Mouse (Mus musculus): ENCODE measurements at regions not wholly inside any gene's neighbourhood (a gene's known extent, or its start where the extent isn't known, plus 50 kb on each side); places are given as distances from the start of the nearest gene placed in this dataset.

DNA sequence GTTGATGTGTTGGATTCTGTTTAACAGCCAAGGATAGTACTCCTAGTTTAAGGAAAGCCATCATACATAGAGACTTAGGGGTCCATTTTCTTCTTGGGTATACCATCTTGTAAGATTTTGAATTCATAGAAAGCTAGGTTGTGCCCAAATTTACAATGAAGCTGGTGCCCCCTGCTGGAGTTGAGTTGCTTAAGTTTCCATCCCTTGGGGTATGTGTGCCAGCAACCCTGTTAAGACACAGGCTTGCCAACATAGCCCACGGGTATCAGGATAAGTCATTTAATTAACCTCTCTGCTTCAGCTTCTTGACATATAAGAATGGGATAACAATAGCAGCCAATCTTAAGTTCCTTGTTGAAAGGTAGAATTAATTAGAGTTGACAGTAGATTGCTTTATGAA, 440.9 kb downstream of the 1700129C05Rik start:
- no peaks in the 10 kb centered on the region for H3K27me3 ChIP-seq (replicated peaks)
- WGBS = 39% methylated on average over 1 of the region's 1 CpGs
- no peak overlapping the region for H3K9ac ChIP-seq
- no peaks in the 10 kb centered on the region for H3K4me1 ChIP-seq
- no peak overlapping the region for H3K4me2 ChIP-seq
- no peak overlapping the region for H3K27ac ChIP-seq
- H3K4me3 ChIP-seq = no peak overlapping the region
- H3K36me3 ChIP-seq (replicated peaks) = no peaks in the 10 kb centered on the region
- no peaks in the 10 kb centered on the region for H3K9me3 ChIP-seq
- no peak for ATAC-seq (replicated peaks)

DNA sequence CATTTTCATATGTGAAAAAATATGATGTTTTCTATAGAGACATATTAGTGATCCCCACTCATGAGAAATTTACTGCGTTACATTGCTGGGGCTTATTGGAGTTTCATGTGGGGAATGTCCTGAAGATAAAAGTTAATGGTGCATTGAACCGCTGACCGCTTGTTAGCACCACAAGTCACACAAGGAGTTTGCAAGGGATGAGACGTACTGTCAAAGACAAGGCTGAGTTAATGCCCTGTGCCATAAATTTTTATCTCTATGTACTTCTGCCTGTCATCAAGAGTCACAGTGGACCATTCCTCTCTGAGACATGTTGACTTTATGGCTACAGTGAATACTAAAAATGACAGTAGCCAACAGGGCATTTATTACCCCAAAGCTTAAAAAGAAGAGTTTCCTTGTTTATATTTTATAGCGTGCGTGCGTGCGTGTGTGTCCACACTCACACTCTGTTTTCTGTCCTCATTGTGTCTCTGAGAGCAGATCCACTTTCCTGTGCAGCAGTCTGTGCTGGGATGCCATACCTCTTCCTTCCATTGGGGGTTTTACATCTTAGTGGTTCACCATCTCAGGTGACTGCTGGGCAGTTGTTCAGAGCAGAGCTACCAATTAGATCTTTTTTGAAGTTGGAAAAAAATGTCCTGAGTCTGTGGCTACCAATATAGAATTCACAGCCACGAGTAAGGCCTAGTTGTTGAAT, 451.4 kb downstream of the 1700129C05Rik start:
- no peak for ATAC-seq (replicated peaks)
- H3K27me3 ChIP-seq (replicated peaks) = no peaks in the 10 kb centered on the region
- no peak overlapping the region for H3K4me3 ChIP-seq
- WGBS = 92% methylated on average over 9 of the region's 9 CpGs
- H3K4me2 ChIP-seq = no peak overlapping the region
- H3K9ac ChIP-seq = no peak overlapping the region
- no peak overlapping the region for H3K27ac ChIP-seq
- H3K9me3 ChIP-seq = no peaks in the 10 kb centered on the region
- H3K4me1 ChIP-seq = no peaks in the 10 kb centered on the region
- no peaks in the 10 kb centered on the region for H3K36me3 ChIP-seq (replicated peaks)

DNA sequence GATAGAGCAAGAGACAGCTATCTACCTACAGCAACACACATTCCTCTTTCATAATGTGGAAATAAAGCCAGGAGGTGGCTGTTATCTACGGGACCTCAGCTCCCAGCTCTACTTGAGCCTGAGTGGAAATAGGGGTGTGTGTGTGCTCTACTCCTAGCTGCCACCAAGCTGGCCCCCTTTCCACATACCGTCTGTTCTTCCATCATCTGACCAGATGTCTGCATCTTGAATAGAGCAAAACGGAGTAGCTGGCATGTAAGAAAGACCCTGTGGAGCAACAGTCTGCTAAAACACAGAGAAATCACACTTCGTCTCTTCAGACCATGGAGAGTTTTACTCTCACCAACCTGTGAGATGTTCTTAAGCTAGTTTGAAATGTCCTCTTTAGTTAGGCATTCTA, 454.9 kb downstream of the 1700129C05Rik start:
- no peak for ATAC-seq (replicated peaks)
- no peak overlapping the region for H3K4me2 ChIP-seq
- H3K4me1 ChIP-seq = no peaks in the 10 kb centered on the region
- H3K27ac ChIP-seq = no peak overlapping the region
- H3K9ac ChIP-seq = no peak overlapping the region
- WGBS = 91% methylated on average over 4 of the region's 4 CpGs
- no peaks in the 10 kb centered on the region for H3K9me3 ChIP-seq
- no peaks in the 10 kb centered on the region for H3K27me3 ChIP-seq (replicated peaks)
- no peaks in the 10 kb centered on the region for H3K36me3 ChIP-seq (replicated peaks)
- H3K4me3 ChIP-seq = no peak overlapping the region

DNA sequence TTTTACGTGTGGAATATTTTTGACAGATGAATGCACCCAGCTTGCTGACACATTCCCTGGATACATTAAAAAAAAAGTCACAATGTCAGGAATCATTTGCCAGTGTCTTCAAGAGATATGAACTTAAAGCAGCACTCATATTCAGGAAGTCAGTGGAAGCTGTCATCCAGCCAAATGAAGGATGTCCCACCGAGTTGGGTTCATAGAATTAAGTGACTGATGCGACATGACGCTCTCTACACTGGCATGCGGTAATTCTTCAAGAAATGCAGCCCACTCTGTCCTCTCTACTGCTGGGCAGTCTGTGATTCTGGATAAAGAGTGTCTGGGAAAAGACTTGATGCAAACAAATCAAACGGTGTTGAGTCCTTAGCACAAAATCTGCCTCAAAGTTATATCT, 463.9 kb downstream of the 1700129C05Rik start:
- H3K36me3 ChIP-seq (replicated peaks) = no peaks in the 10 kb centered on the region

DNA sequence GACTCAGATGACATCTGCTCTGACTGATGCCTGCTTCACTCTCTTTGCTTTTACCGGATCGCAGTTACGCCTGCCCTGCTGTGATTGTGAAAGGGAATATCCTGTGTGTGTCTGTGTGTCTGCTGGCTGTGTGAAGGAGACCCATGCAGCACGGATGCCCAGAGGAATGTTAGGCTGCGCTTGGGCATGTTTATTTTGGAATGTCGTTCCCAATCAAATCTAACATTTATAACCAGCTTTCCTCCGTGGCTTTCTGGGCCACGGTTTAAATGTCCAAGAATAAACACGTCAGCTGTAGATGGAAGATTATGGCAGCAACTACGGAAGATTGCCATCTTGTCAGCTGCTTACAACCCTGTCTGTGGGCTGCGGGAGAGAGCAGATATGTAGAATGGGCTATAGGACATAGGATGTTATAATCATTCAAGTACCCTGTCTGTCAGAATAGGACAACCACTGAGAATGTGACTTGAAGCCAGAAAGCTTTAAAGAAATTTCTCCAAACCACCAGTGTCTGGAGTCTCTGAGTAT, 464.5 kb downstream of the 1700129C05Rik start:
- Histone ChIP-seq H3K27me3 (replicated peaks) (no peaks in the 10 kb centered on the region), H3K27ac (no peak overlapping the region), H3K36me3 (replicated peaks) (no peaks in the 10 kb centered on the region), H3K4me2 (no peak overlapping the region), H3K4me3 (no peak overlapping the region), H3K9ac (no peak overlapping the region), H3K9me3 (no peaks in the 10 kb centered on the region), H3K4me1 (no peaks in the 10 kb centered on the region)
- WGBS = 68% methylated on average over 11 of the region's 11 CpGs
- ATAC-seq (replicated peaks) = no peak

More for the DNA sequence above, 463.9 kb downstream of the 1700129C05Rik start:
- Histone ChIP-seq H3K9me3 (no peaks in the 10 kb centered on the region), H3K4me2 (no peak overlapping the region), H3K27ac (no peak overlapping the region), H3K4me3 (no peak overlapping the region), H3K27me3 (replicated peaks) (no peaks in the 10 kb centered on the region), H3K4me1 (no peaks in the 10 kb centered on the region), H3K9ac (no peak overlapping the region)
- WGBS = 73% methylated on average over 6 of the region's 6 CpGs
- no peak for ATAC-seq (replicated peaks)

DNA sequence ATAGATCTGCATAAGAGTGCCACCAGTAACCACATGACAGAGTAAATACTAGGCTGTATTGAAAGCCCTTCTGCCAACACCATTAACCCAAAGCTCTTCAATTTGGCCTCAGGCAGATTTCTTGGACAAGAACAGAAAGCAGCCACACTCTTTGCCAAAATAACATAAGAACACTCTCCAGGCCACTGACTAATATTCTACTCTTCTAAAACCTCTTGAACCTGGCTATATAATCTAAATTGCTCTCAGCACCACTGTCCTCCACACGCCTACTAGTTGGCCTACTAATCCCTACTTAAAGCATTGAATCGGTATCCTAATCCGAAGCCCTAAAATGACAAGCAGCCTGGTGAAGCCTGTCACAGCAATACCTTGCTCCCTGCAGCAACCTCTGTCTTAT, 467.5 kb downstream of the 1700129C05Rik start:
- Histone ChIP-seq H3K4me3 (no peak overlapping the region), H3K9me3 (no peaks in the 10 kb centered on the region), H3K4me1 (no peaks in the 10 kb centered on the region), H3K36me3 (replicated peaks) (no peaks in the 10 kb centered on the region), H3K27ac (no peak overlapping the region), H3K9ac (no peak overlapping the region), H3K27me3 (replicated peaks) (no peaks in the 10 kb centered on the region), H3K4me2 (no peak overlapping the region)
- no peak for ATAC-seq (replicated peaks)
- WGBS = 54% methylated on average over 3 of the region's 3 CpGs

DNA sequence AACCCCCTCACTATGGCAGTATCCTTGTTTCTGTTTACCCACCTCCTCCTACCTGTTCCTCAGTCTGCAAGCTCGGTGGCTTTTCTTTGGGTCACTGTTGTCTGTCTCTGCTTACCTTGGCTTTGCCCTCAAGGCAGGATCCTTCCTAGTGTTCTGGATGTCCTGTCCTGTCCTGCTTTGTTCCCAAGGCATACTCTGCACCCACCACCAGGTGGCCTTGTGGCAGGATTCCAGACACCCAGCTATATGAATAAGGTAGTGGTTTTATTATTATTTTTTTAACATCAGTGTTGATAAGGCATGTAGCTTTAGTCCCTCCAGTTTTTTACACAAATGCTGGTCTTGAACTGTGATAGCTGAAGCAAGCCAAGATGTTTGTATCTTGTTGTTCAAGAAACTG, 478.7 kb downstream of the 1700129C05Rik start:
- Histone ChIP-seq H3K27me3 (replicated peaks) (no peaks in the 10 kb centered on the region), H3K4me3 (no peak overlapping the region), H3K9me3 (no peaks in the 10 kb centered on the region), H3K36me3 (replicated peaks) (no peaks in the 10 kb centered on the region), H3K27ac (no peak overlapping the region), H3K4me2 (no peak overlapping the region), H3K9ac (no peak overlapping the region), H3K4me1 (no peaks in the 10 kb centered on the region)
- no peak for ATAC-seq (replicated peaks)
- 57% methylated on average over 1 of the region's 1 CpGs for WGBS

DNA sequence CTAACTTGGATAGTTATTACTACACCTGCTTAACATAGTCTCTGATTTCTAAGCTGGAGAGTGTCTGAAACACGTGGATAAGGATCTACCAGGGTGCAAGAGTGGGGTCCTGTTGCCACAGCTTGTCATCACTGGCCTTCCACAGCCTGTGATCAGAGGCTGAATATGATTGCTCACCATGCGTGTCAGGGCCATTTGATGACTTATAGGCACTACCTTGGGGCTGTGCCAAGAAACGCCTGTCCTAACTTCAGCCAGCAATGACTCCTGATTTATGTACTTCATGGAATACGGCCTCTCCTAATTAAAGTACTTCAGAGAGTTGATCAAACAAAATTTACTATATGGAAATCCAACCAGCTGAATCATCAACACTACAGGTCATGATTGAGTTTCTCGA, 480.1 kb downstream of the 1700129C05Rik start:
- ATAC-seq (replicated peaks) = no peak
- H3K27ac ChIP-seq = no peak overlapping the region
- H3K9ac ChIP-seq = no peak overlapping the region
- WGBS = 92% methylated on average over 5 of the region's 5 CpGs
- H3K36me3 ChIP-seq (replicated peaks) = no peaks in the 10 kb centered on the region
- H3K27me3 ChIP-seq (replicated peaks) = no peaks in the 10 kb centered on the region
- H3K4me3 ChIP-seq = no peak overlapping the region
- no peaks in the 10 kb centered on the region for H3K4me1 ChIP-seq
- no peak overlapping the region for H3K4me2 ChIP-seq
- no peaks in the 10 kb centered on the region for H3K9me3 ChIP-seq

DNA sequence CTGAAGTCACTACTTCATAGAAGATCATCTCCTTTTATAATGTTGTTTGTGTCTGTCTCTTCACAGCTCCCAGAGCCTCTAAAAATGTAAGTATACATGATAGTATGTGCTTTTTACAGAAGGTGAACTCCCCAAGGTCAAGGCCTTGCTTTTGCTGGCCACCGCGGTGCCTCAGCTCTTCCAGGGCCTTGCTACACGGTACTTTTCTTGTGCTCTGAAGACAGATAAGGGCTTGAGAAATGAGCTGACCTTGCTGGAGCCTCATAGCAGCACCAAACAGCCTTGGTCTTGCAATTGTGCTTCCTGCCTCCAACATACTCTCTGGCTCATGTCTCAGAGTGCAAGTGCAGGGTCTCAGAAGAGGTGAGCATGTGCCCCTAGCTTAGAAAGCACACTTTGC, 481.3 kb downstream of the 1700129C05Rik start:
- Histone ChIP-seq H3K27me3 (replicated peaks) (no peaks in the 10 kb centered on the region), H3K4me3 (no peak overlapping the region), H3K4me2 (no peak overlapping the region), H3K9me3 (no peaks in the 10 kb centered on the region), H3K27ac (no peak overlapping the region), H3K9ac (no peak overlapping the region), H3K36me3 (replicated peaks) (no peaks in the 10 kb centered on the region), H3K4me1 (no peaks in the 10 kb centered on the region)
- 91% methylated on average over 3 of the region's 3 CpGs for WGBS
- ATAC-seq (replicated peaks) = no peak

DNA sequence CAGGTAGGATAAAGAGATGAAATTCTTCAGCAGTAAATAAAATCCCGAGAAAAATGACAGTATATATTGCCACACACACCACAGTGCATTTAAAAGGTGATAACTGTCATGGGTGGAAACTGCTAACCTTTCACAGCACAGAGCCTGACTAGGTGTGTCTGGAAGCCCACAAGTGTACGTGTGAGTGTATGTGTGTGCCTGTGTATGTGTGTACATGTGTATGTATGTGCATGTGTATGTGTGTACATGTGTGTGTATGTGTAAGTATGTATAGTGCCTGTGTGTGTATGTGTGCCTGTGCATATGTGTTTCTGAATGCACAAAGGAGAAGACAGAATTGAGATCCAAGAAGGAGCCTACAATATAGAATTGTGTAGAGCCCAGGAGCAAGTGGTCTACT, 485.4 kb downstream of the 1700129C05Rik start:
- ATAC-seq (replicated peaks) = no peak
- no peaks in the 10 kb centered on the region for H3K27me3 ChIP-seq (replicated peaks)
- no peak overlapping the region for H3K4me3 ChIP-seq
- no peak overlapping the region for H3K9ac ChIP-seq
- no peaks in the 10 kb centered on the region for H3K9me3 ChIP-seq
- H3K27ac ChIP-seq = no peak overlapping the region
- no peaks in the 10 kb centered on the region for H3K4me1 ChIP-seq
- H3K36me3 ChIP-seq (replicated peaks) = no peaks in the 10 kb centered on the region
- 63% methylated on average over 2 of the region's 2 CpGs for WGBS
- no peak overlapping the region for H3K4me2 ChIP-seq

DNA sequence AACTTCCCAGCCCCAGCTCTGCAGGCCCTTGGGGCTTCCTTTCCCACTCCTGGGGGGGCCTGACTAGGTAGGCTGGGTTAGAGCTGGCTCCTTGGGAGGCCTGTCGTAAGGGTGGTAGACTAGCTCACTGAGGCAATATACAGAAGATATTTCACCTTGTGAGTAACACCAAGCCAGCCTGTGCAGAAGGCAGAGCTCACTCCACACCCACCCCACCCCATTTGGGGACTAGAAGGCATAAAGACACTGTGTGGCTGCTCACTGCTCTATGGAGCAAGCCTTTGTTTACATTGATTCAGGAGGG, 485.8 kb downstream of the 1700129C05Rik start:
- H3K27ac ChIP-seq = no peak overlapping the region
- H3K27me3 ChIP-seq (replicated peaks) = no peaks in the 10 kb centered on the region
- WGBS = 24% methylated on average over 1 of the region's 1 CpGs
- no peak overlapping the region for H3K4me3 ChIP-seq
- no peak overlapping the region for H3K9ac ChIP-seq
- H3K36me3 ChIP-seq (replicated peaks) = no peaks in the 10 kb centered on the region
- no peaks in the 10 kb centered on the region for H3K9me3 ChIP-seq
- H3K4me1 ChIP-seq = no peaks in the 10 kb centered on the region
- ATAC-seq (replicated peaks) = no peak
- no peak overlapping the region for H3K4me2 ChIP-seq

DNA sequence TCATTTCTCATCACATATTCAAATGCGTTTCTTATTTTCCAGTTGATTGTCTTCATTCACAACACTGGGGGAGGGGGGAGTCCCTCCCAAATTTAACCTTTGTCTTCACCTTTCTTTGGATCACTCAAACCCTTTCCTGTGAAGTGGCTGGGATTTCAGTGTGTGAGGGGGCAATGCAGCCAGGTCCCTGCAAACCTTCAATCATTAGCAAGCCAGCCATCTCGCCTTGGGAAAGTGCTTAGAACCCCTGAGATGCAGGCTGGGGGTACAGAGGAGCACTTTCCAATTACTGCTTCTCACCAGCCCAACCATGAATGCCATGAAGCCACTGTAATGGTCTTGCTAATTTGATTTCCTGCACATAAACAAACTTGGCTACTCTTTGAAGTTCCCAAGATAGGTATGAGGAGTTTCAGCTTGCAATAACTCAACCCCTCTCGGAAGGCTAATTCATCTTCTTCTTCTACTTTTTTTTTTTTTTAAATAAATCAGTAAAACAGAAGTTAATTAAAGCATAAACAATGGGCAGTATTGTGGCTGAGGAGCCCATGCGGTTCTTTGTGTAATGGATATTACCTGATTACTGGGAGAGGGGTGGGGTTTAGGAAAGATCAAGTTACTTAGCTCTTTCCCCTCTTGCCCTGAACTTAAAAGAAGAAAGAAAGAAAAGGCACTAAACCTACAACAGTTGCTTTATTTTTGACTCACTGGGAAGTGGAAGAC, 486.3 kb downstream of the 1700129C05Rik start:
- WGBS = 27% methylated on average over 4 of the region's 4 CpGs
- Histone ChIP-seq H3K27ac (no peak overlapping the region), H3K4me2 (no peak overlapping the region), H3K4me1 (no peaks in the 10 kb centered on the region), H3K4me3 (no peak overlapping the region), H3K9me3 (no peaks in the 10 kb centered on the region), H3K36me3 (replicated peaks) (no peaks in the 10 kb centered on the region), H3K9ac (no peak overlapping the region), H3K27me3 (replicated peaks) (no peaks in the 10 kb centered on the region)
- no peak for ATAC-seq (replicated peaks)

DNA sequence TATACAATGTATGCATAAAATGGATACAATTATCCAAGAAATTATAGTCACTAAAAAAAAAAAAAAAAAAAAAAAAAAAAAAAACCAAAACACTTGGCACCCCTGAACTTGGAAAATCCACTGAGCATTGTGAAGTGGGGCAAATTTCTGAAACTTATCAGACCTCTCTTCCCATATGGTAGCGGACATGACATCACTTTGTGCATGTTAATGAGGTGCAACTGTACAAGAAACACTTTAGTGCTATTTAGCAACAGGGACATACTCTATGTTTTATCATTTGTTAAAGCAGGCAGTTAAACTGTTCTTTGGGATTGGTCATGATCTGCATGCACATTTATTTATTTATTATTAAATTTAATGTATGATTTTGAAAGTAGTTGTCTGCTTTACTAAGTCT, 489.7 kb downstream of the 1700129C05Rik start:
- Histone ChIP-seq H3K4me3 (no peak overlapping the region), H3K27me3 (replicated peaks) (no peaks in the 10 kb centered on the region), H3K27ac (no peak overlapping the region), H3K9ac (no peak overlapping the region), H3K4me1 (no peaks in the 10 kb centered on the region), H3K4me2 (no peak overlapping the region), H3K9me3 (no peaks in the 10 kb centered on the region), H3K36me3 (replicated peaks) (no peaks in the 10 kb centered on the region)
- no peak for ATAC-seq (replicated peaks)
- 94% methylated on average over 1 of the region's 1 CpGs for WGBS

Measured in midbrain, embryonic 15.5 days (tissue).